Mouse (Mus musculus): Measurements from ENCODE around the gene Elp5.

DNA sequence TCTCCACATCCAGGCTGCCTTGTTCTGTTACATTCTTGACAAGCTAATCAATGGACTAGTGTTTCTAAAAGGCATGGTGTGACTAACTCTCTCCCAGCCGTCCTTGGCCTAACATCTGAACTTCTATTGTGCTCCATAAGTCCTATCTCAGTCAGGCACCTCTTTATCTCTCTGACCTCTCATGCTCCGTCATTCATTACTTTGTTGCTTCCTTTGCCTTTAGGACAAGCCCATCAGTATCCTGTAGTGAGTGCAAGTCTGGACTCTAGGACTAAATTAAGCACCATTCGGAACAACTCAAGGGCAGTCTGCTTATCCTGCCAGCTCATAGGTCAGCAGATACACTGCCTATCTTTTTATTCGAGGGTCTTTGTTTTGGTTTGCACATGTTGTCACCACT, 6.0 kb downstream of the Elp5 start:
- TF ChIP-seq POLR2A (IDR thresholded peaks at IDR 0.05; ENCODE audit: insufficient read depth, low read depth, low read length) = no peak
- TF ChIP-seq CTCF (IDR thresholded peaks at IDR 0.05; ENCODE audit: insufficient read depth, low read depth, low read length) = no peak
